Mouse (Mus musculus): ENCODE results near the gene Gm28870. TPM values are rescaled to one million over a fixed set of nuclear protein-coding genes. Genes with fewer than 3 reads are reported as not detected.
"Not testable (repeated sequence)": the region's sequence is repeated elsewhere in the genome, so short reads cannot be mapped to it uniquely, and the experiment has no call there.

Gm28870 gene
- polyA plus RNA-seq (2012; rRNA removed): not detected in 2 replicates

DNA sequence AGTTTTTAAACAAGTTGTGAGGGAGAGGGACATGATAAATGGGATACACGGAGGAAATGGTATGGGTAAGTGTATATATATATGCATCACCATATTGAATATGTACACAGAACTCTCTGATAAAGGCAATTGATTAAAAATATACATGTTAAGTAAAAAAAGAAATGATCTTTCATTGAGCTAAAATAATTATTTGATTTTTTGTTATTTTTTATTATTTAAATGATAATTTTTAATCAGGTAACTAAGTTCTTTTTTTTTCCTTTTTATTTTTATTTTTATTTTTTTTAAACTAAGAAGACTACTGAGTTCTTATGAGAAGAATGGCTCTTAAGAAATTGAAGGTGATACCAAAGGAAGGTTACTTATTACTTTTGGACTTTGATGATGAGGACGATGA lies at the start of gene Gm28870:
Gm28870 (plus strand) TSS at position 301 of the 400 bp plus-strand sequence.
- not testable (repeated sequence) for DNase-seq (ENCODE audit: low read depth)

Data from gonadal fat pad, adult 2 months (tissue).